Mouse (Mus musculus): Measurements from ENCODE around the gene Cog6. TPM values are rescaled to one million over a fixed set of nuclear protein-coding genes. Genes with fewer than 3 reads are reported as not detected.

Gene Cog6
- polyA plus RNA-seq, 1 experiment from 2014 or later = 57.3 TPM

Other genes with a start within 250 kb of the Cog6 start
- 62.1 and 64.2 TPM in 2 replicates for gene Lhfp, start 24.3 kb upstream of the Cog6 start, polyA plus RNA-seq (2016; fragmentation: Nextera tagmentation; extraction: Ambion mirVana)